Mouse (Mus musculus) spleen, postnatal 14 days (tissue): ENCODE data around the gene St6galnac3.

Experiments
- DNase-seq, 2 experiments: peaks; one replicate each; pipeline ENCODE4 v3.0.0; 2021 to 2022; ENCODE audit warnings: low spot score in 2 of 2

Gene St6galnac3

DNA sequence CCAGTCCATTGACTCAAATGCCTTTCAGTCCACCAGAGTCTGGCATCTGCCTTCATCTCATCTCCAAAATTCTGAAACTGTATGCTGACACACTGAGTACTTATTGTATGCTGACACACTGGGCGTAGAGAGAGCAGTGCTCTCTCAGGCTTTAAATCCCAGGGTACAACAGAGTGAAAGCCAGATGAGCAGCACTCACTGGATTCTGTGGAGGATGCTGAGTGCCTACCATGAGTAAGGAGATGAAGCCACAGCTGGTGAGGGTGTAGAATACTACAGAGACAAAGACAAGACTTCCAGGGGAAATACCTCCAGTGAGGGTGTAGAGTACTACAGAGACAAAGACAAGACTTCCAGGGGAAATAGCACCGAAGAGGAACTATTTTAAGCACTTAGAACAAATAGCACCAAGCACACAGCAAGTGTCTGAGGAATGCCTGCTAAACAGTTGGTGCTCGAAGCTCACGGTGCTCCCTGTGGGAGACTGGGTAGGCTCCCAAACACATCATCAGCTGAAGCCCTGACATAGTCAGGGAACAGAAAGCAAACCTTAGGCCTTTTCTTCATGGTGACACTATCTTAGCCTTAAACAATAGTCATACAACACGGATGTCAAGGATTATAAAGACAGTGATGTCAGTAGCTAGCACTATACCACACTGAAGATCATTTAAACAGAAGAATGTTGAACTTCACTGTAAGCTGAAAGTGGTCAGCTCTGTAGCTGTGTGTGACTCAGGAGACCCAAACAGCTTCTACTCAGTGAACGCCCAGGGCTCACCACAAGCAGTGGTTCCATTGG is 370.6 kb downstream of the St6galnac3 start:
- DNase-seq = no peak

DNA sequence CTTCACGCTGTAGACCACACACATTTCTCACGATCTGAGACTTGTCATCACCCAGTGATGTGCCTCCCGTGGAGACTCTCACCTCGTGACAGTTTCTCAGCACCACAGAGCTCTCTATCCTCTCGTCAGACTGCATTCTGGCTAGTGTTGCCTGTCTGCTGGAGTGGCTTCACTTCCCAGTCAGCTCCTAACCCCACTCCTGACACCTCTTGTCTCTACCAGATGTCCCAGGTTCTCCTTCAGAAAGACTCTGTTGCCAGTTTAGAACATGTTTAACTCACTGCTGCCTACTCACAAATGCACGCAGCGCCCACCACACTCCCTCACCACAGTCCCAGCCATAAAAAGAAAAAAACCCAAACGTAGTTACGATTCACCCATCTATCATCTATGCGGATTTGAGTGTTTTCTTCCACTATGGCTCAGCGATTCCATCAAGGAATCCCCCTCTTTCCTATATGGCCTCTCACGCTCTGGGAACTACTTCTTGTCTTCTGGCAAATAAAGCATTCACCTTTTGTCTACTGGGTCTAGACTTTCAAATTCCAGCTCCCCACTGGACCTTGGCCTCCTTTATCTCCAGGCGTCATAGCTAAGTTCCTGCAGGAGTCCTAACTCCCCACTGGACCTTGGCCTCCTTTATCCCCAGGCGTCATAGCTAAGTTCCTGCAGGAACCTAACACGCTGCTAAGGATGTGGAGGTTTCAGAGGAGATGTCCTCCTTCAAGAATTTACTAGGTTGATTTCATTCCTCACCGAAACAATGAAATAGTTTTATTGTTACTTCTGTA is 371.5 kb downstream of the St6galnac3 start:
- DNase-seq = no peak

DNA sequence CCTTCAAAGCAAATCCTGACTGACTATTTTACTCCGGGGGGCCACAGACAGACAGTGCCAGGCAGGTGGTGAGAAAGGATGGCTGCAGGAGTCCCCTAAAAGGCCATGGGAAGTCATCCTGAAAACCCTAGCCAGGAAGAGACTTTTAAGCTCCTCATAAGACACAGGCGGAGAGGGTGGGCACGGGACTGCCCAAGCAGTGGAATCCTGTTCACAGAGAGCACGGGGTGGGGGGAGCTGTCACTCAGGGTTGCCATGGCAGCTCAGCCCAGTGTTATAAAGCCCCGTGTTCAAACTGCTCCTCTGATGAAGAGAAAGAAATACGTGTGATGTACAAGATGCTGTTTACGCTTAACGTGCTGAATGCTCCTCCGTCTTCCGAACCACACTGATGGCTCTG is 375.0 kb downstream of the St6galnac3 start:
- DNase-seq = no peak

DNA sequence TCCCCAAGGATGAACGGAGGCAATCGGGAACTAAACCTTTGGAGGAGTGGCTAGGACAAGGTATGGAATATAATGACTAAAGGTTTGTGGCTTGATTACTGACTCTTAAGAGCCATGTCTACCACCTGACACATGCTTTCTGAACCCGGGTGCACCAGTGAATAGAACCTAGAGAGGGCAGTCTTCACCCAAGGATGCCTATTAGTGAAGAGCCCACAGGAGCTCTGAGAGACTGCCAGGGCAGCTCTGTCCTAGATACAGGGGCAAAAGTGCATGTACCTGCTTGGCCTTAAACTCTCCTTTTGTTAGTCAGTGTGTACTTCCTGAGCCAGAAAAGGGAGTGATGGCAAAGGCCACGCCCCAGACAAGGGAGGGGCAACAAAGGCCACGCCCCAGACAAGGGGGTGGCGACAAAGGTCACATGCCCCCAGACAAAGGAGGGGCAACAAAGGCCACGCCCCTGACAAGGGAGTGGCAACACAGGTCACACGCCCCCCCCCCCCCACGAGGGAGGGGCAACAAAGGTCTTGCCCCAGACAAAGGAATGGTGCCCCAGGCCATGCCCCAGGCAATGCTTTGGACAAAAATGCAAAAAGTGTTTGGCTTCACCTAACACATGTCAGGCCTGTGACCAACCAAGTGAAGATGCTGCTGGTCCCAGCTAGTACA is 376.0 kb downstream of the St6galnac3 start:
- no peak for DNase-seq

DNA sequence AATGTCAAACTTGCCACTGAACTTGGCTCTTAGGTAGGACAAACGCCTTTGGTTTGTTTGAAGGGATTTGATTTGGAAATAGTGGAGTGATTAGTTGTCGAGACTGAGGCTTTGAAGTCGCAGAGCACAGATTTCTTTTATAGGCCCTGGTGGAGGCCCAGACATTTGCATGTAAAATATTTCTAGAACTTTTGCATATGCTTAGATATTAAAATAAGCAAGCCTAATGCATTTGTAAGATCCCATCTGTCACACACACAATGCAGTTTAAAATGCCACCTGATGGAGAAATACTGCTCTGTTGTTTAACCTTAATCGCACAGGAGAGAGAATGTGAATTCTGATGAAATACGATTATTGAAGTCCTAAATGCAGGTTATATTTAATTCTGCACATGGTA is 380.0 kb downstream of the St6galnac3 start:
- no peak for DNase-seq

DNA sequence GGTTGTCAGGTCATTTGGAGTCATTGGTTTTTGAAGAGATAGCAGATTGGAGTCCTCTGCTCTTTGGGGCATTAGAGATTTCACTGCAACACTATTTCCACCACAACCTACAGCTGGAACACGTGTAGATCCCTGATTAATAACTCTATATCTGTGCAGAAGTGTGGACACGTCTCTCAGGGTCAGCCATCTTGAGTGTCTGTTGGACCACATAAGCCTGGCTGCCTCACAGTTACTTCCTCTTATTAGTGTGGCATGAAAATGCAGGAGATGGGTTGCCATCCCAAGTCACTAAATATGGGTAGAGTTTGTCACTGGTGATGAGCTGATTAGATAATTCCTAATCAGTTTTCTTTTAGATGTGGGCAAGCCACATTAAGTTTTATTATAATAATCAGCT is 385.0 kb downstream of the St6galnac3 start:
- DNase-seq = no peak

DNA sequence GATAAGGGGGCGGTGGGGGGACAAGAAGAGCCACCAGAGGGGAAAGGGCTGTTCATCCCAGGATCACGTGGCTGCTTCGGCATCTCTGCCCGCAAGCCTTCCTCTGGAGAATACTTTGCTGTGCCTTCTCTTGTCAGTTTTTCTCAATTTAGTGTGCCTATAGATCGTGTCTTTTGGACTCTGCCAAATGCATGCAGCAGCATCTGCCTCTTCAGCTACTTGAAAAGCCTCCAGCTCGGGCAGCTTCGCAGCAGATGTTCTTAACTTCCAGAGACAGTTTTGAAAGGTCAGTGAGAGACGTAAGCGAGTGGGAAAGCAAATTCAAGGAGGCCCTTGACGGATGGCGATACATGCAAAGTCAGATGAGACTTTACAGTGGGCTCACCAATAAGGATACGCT is 385.9 kb downstream of the St6galnac3 start:
- DNase-seq = no peak

DNA sequence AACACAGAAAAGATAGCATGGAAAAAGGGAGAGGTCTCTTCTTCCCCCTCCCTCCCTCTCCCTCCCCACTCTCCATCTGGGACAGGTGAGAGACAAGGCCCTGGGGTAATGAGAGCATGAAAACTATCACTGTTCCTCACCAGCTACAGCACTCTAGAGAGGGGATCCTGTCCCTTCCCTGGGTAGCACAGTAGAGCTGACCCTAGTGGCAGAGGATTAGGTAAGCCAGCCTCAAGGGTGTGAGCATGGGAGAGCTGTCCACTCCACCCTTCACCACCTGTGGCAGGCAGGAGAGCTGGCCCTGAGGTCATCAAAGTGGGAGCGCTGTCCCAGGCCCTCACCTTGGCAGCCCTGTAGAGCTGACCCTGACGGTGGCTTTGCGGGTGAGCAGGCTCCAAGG is 387.2 kb downstream of the St6galnac3 start:
- no peak for DNase-seq

DNA sequence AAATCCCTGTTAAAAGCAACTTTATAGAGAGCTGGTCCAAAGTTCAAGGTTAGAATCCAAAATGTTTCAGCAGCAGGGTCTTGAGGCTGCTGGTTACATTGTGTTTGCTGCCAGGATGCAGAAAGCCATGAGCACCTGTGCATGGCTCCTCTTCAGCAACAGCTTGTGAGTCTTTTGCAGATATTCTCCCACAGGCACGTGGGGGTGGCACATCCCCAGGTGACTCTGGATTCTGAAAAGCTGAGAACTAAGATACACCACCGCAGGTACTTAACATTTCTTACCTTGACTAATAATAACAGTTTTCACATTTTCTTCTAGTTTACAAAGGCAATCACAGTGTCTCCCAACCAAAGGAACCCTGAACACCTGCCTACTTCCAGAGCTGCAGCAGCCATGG is 387.8 kb downstream of the St6galnac3 start:
- no peak for DNase-seq

DNA sequence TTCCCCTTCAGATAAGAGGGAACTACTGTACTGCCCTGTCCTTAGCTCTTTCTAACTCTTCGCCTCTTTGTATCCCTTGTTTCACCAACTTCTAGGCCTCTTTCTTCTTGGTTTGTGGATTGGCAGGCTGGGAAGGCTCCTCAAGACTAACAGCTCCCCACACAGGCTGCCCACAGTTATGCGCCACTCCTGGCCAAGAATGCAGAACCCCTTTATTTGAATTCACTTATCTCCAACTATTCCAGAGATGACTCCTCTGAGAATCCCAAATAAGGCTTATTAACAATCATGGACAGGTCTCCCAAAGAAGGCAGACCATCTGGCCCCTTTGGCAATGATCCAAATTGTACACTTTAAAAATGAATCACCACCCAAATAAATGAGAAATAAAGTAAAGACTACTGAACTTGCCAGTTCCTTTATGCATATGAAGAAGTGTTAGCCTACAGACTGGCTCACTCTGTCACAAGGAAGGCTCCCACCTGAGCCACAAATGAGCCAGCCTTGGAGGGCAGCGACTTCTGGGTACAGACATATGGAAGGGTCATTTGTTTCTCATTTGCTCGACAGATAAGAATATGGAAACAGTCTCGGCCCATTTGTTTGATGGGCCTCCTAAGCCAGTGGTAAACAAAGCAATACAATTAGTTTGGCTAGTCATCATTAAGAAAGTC is 390.7 kb downstream of the St6galnac3 start:
- DNase-seq = no peak

DNA sequence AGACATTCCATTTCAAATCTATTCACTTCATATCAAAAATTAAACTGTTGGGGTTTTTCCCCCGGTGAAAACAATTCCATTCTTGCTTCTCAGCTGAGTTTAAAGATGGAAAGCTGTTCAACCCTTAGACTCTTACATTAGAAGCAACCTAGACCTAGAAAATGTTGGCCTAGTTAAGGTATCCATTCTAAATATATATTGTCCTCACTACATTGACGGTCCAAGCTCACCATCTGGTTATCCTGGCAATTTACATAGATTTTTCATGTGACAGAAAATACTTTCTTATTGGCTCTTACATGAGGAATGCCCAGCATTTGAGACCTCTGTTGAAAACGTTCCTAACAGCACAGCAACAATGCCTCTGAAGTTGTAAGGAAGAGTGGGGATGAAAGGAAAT is 400.7 kb downstream of the St6galnac3 start:
- no peak for DNase-seq

DNA sequence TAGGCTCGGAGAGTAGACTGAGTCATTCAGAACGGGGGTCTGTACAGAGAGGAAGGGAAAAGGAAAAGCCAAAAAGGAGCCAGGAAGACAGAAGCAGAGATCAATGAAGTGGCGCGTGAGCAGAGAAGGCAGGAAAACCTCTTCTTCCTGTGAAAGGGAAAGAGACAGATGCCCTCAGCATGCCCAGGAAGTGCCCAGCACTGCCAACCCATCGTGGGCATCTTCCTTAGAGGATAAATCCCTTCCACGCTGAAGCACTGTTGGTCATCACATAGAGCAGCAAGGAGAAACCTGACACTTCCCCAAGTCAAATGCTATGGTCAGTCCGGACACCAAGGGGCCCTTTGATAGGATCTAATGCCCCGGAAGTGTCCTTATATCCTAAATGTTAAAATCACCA is 401.5 kb downstream of the St6galnac3 start:
- DNase-seq = no peak

DNA sequence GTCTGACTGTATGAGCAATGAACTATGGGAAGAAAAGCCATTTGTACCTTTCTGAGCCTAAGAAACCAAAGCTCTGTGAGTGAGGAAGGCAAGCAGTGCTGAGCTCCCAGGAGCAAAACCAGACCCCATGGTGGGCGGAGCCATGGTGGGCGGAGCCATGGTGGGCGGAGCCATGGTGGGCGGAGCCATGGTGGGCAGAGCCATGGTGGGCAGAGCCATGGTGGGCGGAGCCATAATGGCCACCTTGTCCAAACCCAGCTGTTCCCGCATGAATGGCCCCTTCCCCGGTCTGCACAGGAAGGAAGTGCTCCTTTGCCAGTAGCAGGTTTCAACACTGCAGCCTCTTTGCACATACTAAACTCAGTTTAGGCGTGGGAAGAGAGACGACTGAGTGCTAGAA is 411.4 kb downstream of the St6galnac3 start:
- no peak for DNase-seq

DNA sequence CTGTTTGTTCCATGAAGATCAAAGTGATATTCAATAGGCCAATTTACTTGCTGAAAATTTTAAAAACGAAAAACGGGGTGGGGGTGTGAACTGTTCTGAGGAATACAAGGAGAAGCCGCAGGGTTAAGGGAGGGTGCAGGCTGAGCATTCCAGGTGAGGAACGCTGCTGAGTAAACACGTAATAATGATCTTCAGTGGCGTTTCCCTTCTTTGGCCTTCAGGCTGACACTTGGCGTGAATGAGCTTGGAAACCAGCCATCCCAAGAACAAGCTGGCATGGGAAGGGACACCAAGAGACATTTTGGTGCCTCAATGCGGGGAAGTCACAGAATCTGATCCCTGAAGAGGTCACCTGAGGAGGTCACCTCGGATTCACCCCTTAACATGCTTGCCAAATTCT is 411.8 kb downstream of the St6galnac3 start:
- DNase-seq = no peak

DNA sequence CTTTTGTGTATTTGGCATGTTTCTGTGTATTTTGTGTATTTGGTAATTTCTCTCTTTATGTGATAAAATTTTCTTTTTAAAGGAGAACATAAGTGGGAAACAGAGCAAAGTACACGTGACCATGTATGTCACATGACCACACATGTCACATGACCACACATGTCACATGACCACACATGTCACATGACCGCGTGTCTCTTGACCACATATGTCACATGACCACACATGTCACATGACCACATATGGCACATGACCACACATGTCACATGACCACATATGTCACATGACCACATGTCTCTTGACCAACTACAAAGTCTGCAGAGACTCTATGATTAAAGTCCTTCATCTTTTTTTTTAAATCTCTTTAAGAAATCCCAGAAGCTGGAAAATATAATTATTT is 413.0 kb downstream of the St6galnac3 start:
- DNase-seq = no peak

DNA sequence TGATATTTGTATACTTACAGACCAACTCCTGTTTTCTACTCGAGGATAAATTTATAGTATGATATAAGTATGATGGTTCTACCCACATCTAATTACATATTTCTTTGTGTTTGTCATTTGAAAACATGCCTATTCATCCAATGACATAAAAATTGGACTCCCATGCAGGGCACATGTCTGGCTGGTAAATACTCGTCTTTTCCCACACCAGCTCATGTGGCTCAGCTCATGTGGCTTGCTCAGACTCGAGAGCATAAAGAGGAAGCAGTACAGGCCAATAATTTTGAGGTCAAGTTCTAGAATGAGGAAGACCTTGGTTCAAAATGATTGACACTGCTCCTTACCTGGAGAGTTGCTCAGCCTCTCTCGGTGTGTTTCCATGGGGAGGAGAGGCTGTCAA is 416.6 kb downstream of the St6galnac3 start:
- no peak for DNase-seq

DNA sequence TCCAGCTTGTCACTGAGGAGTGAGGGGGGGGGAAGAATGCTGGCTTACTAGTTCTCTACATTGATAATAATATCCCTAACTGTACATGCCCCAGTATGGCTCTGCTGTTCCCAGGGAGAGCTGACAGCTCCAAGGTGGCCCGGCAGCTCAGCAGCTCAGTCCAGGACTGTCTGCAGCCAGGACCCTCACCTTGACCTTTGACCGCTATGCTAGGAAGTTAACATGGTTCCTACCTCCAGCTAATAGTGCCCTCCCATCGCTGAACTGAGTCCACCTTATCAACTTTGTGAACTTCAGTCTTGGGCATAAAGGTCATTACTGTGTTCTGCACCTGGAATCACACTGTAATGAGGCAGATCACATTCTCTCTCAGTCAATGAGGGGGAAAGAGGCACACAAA is 419.8 kb downstream of the St6galnac3 start:
- no peak for DNase-seq

DNA sequence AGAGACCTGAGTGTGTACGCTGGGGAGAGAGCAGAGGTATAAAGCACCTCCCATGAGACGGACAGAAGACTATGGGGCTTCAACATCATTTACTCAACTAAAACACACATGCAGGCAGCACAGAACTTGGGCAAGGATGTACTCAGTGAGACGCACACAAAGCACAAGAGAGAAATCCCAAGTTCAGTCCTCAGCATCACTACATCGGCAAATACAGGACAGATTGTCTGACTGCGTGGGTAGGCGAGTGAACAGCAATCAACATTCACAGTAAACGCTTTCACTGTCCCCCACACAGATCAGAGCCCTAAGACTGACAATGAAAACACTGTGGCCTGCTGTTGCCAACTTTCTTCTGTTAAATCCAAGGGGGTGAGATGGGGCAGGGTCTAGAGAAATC is 422.6 kb downstream of the St6galnac3 start:
- no peak for DNase-seq

DNA sequence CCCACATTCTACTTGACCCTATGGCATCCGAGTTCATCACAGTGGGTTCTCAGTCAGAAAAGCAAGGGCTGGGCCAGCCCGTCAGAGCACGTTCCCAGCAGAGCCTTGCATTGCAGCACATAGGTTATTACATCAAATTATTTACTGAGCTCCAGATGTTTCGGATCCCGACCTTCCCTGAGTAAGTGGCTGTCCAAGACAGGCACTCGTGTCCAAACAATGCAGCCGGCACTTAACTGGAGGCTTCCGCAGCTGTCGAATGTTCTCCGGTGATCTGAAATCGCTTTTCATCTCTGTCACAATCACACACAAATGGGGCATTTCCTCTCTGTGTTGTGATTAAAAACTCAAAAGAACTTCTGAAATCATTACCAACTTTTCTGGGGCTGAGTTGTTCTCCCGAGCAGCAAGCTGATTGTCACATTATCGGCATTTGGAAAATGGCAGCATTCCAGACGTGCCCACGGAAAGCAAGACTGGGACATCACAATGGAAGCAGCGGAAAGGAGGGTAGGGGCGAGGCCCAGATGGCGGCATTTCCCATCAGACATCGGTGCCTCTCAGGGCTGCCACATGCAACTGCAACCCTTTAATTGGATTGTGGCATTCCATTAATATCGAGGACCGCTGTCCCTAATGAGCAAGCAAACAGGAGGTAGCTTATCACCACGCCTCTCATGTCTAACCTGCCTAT is 428.5 kb downstream of the St6galnac3 start:
- no peak for DNase-seq

DNA sequence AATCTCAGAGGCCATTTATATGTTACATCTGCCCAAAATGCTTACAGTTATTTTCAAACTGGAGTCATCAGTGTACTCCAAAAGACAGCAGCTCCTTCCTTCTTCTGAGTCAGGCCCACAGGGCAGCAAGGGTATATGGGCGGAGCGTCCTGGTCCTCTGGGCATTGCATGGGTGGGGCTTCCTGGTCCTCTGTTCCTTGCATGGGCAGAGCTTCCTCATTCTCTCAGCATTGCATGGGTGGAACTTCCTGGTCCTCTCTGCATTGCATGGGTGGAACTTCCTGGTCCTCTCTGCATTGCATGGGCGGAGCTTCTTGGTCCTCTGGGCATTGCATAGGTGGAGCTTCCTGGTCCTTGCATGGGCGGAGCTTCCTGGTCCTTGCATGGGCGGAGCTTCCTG is 432.1 kb downstream of the St6galnac3 start:
- no peak for DNase-seq

DNA sequence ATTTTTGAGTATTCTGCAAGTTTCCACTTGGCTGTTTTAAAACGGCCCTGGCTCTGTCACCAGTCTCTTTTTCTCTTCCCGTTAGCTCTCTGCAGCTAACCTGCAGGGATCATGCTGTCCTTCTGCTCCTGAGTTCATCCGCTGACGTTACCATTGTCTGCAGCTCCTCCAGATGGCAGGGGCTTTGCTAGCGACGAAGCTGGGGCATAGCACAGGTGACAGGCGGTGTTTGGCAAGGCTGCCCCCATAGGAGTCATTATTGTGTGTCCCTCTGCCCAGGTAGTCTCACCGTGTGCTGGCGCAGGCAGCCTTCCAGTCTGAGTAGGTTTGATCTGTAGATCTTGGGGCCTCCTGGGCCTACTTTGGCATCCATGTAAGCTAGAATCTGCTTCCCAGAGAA is 432.6 kb downstream of the St6galnac3 start:
- DNase-seq = no peak
